Mouse (Mus musculus) hindbrain, embryonic 10.5 days (tissue): ENCODE measurements around the gene Gemin6. TPM values are rescaled to one million over a fixed set of nuclear protein-coding genes. Genes with fewer than 3 reads are reported as not detected.
"Not testable (repeated sequence)": the region's sequence is repeated elsewhere in the genome, so short reads cannot be mapped to it uniquely, and the experiment has no call there.

Experiments used
- DNase-seq: peaks from one replicate; pipeline ENCODE4 v3.0.0-alpha.2; 2017; ENCODE audit warnings: low spot score
- H3K27ac ChIP-seq: fragments of 300-500 bp; sonication (generic); 2 replicates; pipeline ENCODE4 v1.5.1; 2016; ENCODE audit warnings: mild to moderate bottlenecking, moderate library complexity
- H3K27me3 ChIP-seq: fragments of 300-500 bp; sonication (generic); 2 replicates; pipeline ENCODE4 v1.6.1; 2016; ENCODE audit warnings: mild to moderate bottlenecking; ENCODE audit not compliant: poor library complexity, insufficient read depth, severe bottlenecking
- H3K36me3 ChIP-seq: fragments of 300-500 bp; sonication (generic); 2 replicates; pipeline ENCODE4 v1.6.1; 2016; ENCODE audit warnings: mild to moderate bottlenecking, moderate library complexity
- H3K4me1 ChIP-seq: fragments of 300-500 bp; sonication (generic); replicated peaks from 2 replicates; pipeline ENCODE4 v1.6.1; 2016; ENCODE audit warnings: mild to moderate bottlenecking
- H3K4me3 ChIP-seq: fragments of 300-500 bp; sonication (generic); 2 replicates; pipeline ENCODE4 v1.5.1; 2016; ENCODE audit warnings: mild to moderate bottlenecking, moderate library complexity
- H3K9me3 ChIP-seq: fragments of 300-500 bp; sonication (generic); 2 replicates; pipeline ENCODE4 v1.6.1; 2016; ENCODE audit warnings: mild to moderate bottlenecking, moderate library complexity
- WGBS: fragments of 180-500 bp; shearing (Covaris S2); methylation state at CpG from one replicate; pipeline ENCODE4 v1.1.7; 2016; 5-methylcytosine and 5-hydroxymethylcytosine counted together
- polyA plus RNA-seq: library from polyadenylated mRNA; unstranded; fragments of >200 nt; fragmentation: Nextera tagmentation; extraction: Ambion mirVana; gene quantifications from 2 replicates; pipeline ENCODE4 v1.2.1, GENCODE M21; 2016

Gemin6 gene
- polyA plus RNA-seq, 1 experiment from 2014 or later = 38.2 TPM

DNA sequence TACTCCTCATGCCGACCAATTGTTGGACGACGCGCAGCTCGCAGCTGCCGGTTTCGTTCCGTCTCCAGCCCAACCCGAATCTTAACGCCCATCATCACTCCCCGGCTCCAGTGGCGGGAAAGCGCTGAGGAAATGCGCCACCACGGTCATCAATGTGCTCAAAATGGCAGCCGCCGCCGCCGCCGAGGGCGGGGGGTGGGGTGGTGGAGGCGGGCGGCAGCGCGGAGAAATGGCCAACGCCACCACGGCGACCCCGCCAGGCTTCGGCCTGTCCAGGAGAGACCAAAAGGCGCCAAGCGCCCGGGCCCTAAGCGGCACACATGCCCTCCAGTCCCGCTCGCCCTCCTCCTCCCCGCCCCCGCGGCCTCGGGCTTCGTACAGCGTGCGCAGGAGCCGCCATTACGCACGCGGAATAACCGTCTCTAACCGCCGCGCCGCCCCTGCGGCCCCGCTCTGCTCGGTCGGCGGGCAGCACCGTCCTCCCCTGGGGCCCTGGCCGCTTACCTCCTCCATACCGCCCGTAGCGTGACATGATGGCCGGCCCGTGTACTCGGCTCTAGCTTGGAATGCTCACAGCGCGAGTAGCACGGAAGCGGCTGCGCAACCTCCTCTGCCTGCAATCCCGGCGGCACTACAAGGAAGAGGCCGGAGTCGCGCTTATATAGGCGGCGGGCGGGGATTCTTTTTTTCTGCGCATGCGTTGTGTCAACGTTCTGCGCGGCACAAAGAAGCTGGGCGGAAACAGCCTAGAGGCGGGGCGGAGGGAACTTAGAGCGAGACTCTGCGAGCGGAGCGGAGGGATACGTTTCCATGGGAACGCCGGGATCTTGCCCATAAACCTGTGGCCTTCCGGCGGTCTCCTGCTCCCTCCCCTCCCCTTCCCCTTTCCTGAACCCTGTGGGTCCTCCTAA is 17.3 kb upstream of the Gemin6 start, which contains the start of the genes Srsf7 and Ttc39d:
Gene Srsf7 (minus strand): TSS at position 637 of the 911 bp plus-strand sequence.
Gene Ttc39d (plus strand): TSS at position 790 of the 911 bp plus-strand sequence.
- peak; percentile 98 for DNase-seq
- under 1% methylated on average over 95 of the region's 95 CpGs for WGBS

DNA sequence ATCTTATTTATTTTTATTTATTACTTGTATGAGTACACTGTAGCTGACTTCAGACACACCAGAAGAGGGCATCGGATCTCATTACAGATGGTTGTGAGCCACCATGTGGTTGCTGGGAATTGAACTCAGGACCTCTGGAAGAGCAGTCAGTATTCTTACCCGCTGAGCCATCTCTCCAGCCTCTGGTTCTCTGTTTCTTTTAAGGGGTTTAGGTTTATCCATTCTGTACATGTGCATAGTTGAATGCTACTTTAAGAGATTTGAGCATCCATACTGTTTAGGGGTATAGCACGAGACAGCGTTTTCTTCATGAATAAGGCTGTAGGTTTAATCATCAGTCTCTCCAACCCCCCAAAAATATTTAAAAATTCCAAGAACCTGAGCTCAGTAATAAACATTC is 10.2 kb upstream of the Gemin6 start:
- 85% methylated on average over 4 of the region's 4 CpGs for WGBS
- H3K9me3 ChIP-seq, H3K27me3 ChIP-seq, H3K36me3 ChIP-seq, DNase-seq, H3K4me1 ChIP-seq, H3K4me3 ChIP-seq, H3K27ac ChIP-seq: not testable (repeated sequence)

More for the DNA sequence above, 17.3 kb upstream of the Gemin6 start, which contains the start of the genes Srsf7 and Ttc39d:
- Histone ChIP-seq H3K9me3 (no peaks in the 10 kb centered on the region), H3K4me3 (peak within 1 kb of the TSS; percentile 96), H3K4me1 (peaks cover 18% of the 10 kb centered on the region), H3K36me3 (peaks cover 38% of the 10 kb centered on the region), H3K27me3 (no peaks in the 10 kb centered on the region), H3K27ac (peak within 1 kb of the TSS; percentile 100)

DNA sequence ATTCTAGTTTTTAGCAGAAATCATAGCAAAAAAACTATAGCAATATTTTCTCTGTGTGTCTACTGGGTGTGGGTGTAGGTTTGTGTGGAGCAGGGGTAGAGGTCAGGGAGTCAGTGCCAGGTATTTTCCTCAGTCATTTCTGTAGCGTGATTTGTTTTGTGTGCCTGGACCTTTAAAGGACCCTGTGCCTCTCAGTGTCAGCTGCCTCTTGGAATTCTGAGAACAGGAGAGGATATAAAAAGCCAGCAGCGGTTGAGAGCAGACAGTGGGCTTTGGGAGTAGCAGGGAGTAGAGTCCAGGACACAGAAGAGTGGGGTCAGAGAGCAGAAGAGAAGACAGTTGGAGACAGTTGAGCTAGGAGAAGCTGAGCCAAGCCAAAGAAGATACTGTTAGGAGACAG is 4.1 kb upstream of the Gemin6 start:
- Histone ChIP-seq H3K4me3 (no peak overlapping the region), H3K4me1 (peaks cover 7% of the 10 kb centered on the region), H3K36me3 (no peaks in the 10 kb centered on the region), H3K27ac (no peak overlapping the region), H3K9me3 (no peaks in the 10 kb centered on the region), H3K27me3 (no peaks in the 10 kb centered on the region)
- no peak for DNase-seq
- 73% methylated on average over 2 of the region's 2 CpGs for WGBS

DNA sequence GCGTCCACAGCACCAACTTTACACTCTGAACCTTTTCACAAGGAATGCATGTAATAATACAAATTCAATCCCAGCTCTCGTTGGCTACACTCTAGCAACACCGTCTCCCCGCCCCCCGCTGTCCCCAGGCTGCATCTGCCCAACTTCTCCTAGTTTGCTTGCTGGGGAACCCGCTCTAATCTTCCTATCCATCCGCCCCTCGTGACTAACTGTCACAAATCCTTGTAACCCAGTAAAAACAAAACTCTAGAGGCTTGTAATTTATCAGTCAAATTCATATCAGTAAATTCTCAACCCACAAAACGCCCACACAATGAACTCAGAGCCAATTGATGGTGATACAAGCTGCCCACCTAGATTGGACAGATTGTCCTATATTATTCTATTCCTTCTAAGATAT is 3.0 kb upstream of the Gemin6 start:
- 0 out of 2 replicates have a peak, but pooled peaks cover under 1% of the 10 kb centered on the region for H3K36me3 ChIP-seq
- H3K4me3 ChIP-seq = no peak overlapping the region
- H3K27me3 ChIP-seq = no peaks in the 10 kb centered on the region
- WGBS = 67% methylated on average over 9 of the region's 9 CpGs
- H3K27ac ChIP-seq = no peak overlapping the region
- peaks cover 11% of the 10 kb centered on the region for H3K4me1 ChIP-seq
- DNase-seq = no peak
- no peaks in the 10 kb centered on the region for H3K9me3 ChIP-seq

DNA sequence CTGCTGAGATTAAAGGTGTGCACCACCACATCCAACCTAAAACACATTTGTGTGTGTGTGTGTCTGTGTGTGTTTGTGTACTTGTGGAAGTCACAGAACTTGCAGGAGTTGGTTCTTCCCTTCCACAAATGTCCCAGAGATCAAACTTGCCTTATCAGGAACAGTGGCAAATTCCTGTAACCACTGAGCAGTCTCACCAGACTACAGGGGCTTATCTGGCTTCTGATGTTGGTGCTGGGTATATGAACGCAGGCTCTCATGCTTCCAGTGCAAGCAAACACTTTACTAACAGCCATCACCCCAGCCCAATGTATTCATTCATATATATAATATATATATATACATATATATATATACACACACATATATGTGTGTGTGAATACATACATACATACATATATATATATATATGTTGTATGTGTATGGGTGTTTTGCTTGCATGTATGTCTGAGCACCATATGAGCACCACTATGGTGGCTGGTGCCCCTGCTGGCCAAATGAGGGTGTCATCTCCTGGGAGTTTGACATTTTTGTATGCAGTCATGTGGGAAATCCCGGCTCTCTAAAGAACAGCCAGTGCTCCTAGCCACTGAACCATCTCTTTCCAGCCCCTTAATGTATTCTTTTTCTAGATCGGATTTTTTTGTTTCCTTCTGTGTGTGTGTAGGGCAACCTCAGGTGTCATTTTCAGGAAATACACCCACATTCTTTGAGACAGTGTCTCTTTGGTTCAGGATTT is 2.2 kb upstream of the Gemin6 start:
- Histone ChIP-seq H3K4me3 (no peak overlapping the region), H3K27me3 (no peaks in the 10 kb centered on the region), H3K4me1 (peaks cover 11% of the 10 kb centered on the region), H3K27ac (no peak overlapping the region), H3K9me3 (no peaks in the 10 kb centered on the region), H3K36me3 (peaks cover 6% of the 10 kb centered on the region; the same call in 1 of the 2 replicates)
- no peak for DNase-seq
- 78% methylated on average over 3 of the region's 3 CpGs for WGBS

DNA sequence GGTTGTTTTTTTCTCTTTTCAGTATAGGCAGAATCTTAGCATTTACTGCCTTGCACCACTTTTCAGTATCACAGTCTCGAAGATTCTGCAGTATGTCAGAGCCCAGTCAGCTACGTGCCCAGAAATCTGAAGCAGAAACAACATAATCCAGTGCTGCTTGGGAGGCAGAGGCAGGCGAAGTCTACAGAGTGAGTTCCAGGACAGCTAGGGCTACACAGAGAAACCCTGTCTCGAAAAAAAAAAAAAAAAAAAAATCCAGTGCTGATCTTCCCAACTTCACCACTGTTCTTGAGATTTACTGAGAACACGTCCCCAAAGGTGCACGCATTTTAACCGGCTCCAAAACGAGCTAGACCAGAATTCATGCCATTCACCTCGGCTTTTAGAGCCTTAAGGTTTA is 412 bp upstream of the Gemin6 start:
- 11% methylated on average over 9 of the region's 9 CpGs for WGBS
- peak overlapping the region; percentile 90 for H3K27ac ChIP-seq

DNA sequence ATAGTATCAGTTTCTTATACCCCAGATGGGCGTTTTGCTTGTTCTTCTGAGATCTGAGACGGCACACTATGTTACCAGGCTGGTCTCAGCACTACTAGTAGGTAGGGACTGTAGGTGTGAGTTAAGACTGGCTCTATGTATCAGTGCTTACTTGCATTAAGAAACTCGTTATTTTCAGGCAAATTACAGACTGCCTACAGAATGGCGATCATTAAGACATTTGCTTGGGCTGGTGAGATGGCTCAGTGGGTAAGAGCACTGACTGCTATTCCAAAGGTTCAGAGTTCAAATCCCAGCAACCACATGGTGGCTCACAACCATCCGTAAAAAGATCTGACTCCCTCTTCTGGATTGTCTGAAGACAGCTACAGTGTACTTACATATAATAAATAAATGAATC is 901 bp downstream of the Gemin6 start:
- peak overlapping the region; percentile 67 for H3K4me3 ChIP-seq
- H3K9me3 ChIP-seq, DNase-seq, H3K27me3 ChIP-seq: not testable (repeated sequence)
- peak overlapping the region; percentile 90 for H3K27ac ChIP-seq
- peaks cover 31% of the 10 kb centered on the region for H3K36me3 ChIP-seq
- 61% methylated on average over 5 of the region's 5 CpGs for WGBS
- peaks cover 11% of the 10 kb centered on the region for H3K4me1 ChIP-seq

More for the DNA sequence above, 412 bp upstream of the Gemin6 start:
- H3K9me3 ChIP-seq = no peaks in the 10 kb centered on the region
- H3K36me3 ChIP-seq = peaks cover 23% of the 10 kb centered on the region
- no peaks in the 10 kb centered on the region for H3K27me3 ChIP-seq
- H3K4me3 ChIP-seq = peak overlapping the region; percentile 67
- peaks cover 11% of the 10 kb centered on the region for H3K4me1 ChIP-seq
- DNase-seq = no peak

DNA sequence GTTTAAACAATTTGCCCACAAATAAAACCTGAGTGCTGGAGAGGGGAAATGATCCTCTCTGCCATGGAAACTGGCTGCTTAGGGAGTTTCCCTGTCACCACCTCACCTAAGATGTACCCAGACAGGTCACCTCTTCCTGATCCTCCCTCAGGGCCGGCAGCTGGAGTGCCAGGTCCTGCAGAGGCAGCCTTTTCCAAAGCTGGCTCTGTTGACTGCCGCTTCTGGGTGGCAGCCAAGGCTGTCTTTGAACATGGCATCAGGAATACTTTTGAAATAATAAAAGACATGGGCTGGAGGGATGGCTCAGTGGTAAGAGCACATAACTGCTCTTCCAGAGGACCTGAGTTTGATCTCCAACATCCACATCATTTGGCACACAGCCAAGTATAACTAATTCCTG is 5.2 kb downstream of the Gemin6 start:
- no peak overlapping the region for H3K27ac ChIP-seq
- H3K4me3 ChIP-seq = no peak overlapping the region
- no peaks in the 10 kb centered on the region for H3K27me3 ChIP-seq
- 92% methylated on average over 2 of the region's 2 CpGs for WGBS
- H3K36me3 ChIP-seq = peaks cover 45% of the 10 kb centered on the region
- H3K4me1 ChIP-seq = peaks cover 8% of the 10 kb centered on the region
- H3K9me3 ChIP-seq = no peaks in the 10 kb centered on the region
- no peak for DNase-seq

DNA sequence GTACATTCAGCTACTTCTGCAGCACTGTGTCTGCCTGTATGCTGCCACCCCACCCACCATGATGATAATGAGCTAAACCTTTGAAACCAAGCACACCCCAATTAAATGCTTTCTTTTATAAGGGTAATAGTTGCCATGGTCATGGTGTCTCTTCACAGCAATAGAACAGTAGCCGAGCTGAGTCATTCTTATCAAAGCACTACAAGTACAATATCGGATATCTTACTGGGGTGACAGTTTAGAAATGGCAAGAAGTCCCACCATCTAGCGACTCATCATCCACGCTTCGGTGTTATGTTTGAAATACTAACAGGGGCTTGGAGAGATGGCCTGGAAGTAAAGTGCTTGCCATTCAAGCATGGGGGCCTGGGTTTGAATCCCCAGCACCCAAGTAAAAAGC is 9.6 kb downstream of the Gemin6 start:
- no peaks in the 10 kb centered on the region for H3K27me3 ChIP-seq
- WGBS = 92% methylated on average over 5 of the region's 5 CpGs
- no peak for DNase-seq

DNA sequence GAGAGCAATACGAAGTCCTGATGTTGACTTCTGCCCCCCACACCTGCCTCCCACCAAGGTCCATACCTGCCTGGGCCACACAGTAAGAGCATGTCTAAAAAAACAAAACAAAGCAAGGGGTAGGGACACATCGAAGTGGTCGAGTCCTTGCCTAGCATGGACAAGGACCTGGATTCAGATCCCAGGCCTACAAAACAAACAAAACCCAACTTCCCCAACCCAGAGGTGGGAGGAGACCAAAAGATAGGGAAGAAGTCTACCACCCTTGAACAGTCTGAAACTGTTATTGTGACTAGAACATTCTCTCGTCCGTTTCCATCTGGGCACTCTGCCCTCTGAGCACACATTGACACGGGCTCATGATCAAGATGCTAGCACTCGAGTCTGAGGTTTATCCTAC is 10.1 kb downstream of the Gemin6 start:
- H3K27me3 ChIP-seq = no peaks in the 10 kb centered on the region
- no peak for DNase-seq
- no peaks in the 10 kb centered on the region for H3K9me3 ChIP-seq
- H3K27ac ChIP-seq = no peak overlapping the region
- no peaks in the 10 kb centered on the region for H3K4me1 ChIP-seq
- peaks cover 43% of the 10 kb centered on the region for H3K36me3 ChIP-seq
- WGBS = 88% methylated on average over 7 of the region's 7 CpGs
- H3K4me3 ChIP-seq = no peak overlapping the region

More for the DNA sequence above, 9.6 kb downstream of the Gemin6 start:
- no peaks in the 10 kb centered on the region for H3K9me3 ChIP-seq
- H3K27ac ChIP-seq = no peak overlapping the region
- H3K4me3 ChIP-seq = no peak overlapping the region
- no peaks in the 10 kb centered on the region for H3K4me1 ChIP-seq
- H3K36me3 ChIP-seq = peaks cover 43% of the 10 kb centered on the region

DNA sequence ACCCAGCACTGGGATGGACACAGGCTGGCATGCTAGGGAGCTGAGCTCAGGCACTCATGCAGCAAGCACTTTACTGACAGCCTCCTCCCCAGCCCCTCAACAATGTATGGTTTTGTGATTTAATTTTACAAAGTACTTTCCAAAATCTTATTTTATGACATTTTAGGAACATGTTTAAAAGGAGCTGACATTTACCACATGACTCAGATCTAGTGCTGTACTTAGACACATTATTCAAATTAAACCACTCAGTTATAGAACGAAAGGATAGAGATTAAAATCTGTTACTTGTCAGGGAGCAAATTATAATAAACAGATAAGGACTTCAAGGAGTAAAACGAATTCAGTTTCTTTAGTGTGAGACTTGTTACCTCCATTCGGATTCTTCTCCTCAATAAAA is 11.2 kb downstream of the Gemin6 start:
- Histone ChIP-seq H3K36me3 (peaks cover 52% of the 10 kb centered on the region), H3K27ac (no peak overlapping the region), H3K9me3 (no peaks in the 10 kb centered on the region), H3K27me3 (no peaks in the 10 kb centered on the region), H3K4me3 (no peak overlapping the region), H3K4me1 (no peaks in the 10 kb centered on the region)
- no peak for DNase-seq
- whole genome bisulfite sequencing = 90% methylated on average over 3 of the region's 3 CpGs

DNA sequence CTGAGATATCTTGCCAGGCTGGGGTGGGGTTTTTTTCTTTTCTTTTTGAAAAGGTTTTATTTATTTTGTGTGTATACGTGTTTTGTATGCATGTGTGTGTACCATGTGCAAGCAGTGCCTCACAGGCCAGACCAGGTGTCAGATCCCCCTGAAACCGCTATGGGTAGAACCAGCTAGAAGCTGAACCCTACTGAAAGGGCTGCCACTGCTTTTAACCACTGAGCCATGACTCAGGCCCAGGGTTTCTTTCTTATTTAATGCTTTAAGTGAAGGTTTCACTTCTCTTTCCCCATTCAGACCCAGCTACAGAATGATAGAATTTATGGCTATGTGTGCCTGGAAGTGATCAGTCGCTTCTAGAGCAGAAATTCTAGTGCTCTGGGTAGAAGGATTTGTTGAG is 12.6 kb downstream of the Gemin6 start:
- Histone ChIP-seq H3K27ac (no peak overlapping the region), H3K4me1 (no peaks in the 10 kb centered on the region), H3K27me3 (no peaks in the 10 kb centered on the region), H3K4me3 (no peak overlapping the region), H3K9me3 (no peaks in the 10 kb centered on the region), H3K36me3 (peaks cover 55% of the 10 kb centered on the region)
- no peak for DNase-seq
- WGBS = 93% methylated on average over 3 of the region's 3 CpGs

DNA sequence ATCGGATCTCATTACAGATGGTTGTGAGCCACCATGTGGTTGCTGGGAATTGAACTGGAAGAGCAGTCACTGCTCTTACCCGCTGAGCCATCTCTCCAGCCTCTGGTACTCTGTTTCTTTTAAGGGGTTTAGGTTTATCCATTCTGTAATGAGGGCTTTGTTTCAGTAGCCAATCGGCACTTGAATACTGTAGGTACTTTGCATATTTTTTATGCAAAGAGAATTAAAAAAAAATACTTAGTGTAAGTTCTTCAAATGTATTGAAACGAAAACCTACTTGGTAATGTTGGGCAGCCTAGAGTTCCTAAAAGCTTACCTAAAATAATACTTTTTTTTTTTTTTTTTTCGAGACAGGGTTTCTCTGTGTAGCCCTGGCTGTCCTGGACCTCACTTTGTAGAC is 13.2 kb downstream of the Gemin6 start:
- Histone ChIP-seq H3K9me3 (no peaks in the 10 kb centered on the region), H3K36me3 (peaks cover 62% of the 10 kb centered on the region), H3K27me3 (no peaks in the 10 kb centered on the region), H3K27ac (no peak overlapping the region), H3K4me3 (no peak overlapping the region), H3K4me1 (no peaks in the 10 kb centered on the region)
- no peak for DNase-seq
- WGBS = 89% methylated on average over 5 of the region's 5 CpGs
